Mouse (Mus musculus): Measurements from ENCODE around the gene Gfra4.
A peak's percentile ranks its signal among the peaks of the same experiment; 100 is the strongest.

The Gfra4 gene

GRCm38 (mm10) chr2:131042988-131043387 is at the start of gene Gfra4:
Gene Gfra4, minus strand, starts transcription at chr2:131043088.
- DNase-seq (ENCODE audit: low read depth, low spot score) = no peak

- DNase-seq (ENCODE audit: low read depth, low spot score) = no peak
Observed at GRCm38 (mm10) chr2:131090852-131091251, 48.0 kb upstream of the Gfra4 start.

GRCm38 (mm10) chr2:131089634-131090033 is 46.7 kb upstream of the Gfra4 start:
- no peak for DNase-seq (ENCODE audit: low read depth, low spot score)

GRCm38 (mm10) chr2:131088581-131088980 is 45.7 kb upstream of the Gfra4 start:
- DNase-seq (ENCODE audit: low read depth, low spot score) = no peak

- DNase-seq (ENCODE audit: low read depth, low spot score) = no peak
Observed at GRCm38 (mm10) chr2:131086667-131087390, 43.9 kb upstream of the Gfra4 start, which contains the start of gene Siglec1. Gene Siglec1, minus strand, starts transcription at chr2:131086765.

- DNase-seq (ENCODE audit: low read depth, low spot score) = no peak
Observed at GRCm38 (mm10) chr2:131084206-131084605, 41.3 kb upstream of the Gfra4 start.

- no peak for DNase-seq (ENCODE audit: low read depth, low spot score)
Observed at GRCm38 (mm10) chr2:131080507-131080906, 37.6 kb upstream of the Gfra4 start.

DNA sequence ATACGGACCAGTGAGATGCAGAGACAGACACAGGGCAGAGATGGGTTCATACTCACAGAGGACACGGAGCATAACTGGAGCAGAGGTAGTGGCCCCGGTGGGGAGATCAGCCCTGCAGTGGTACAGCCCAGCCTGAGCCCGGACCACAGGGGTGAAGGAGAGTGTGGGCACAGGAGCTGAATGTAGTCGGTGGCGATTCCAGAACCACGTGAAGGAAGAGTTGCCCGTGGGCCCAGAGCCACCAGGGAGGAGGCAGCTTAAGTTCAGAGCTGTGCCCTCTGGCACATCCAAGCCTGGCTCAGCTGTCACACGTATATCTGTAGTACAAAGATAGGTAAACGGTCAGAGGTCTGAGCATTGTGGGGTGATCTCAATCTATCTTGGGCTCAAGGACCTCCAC is 29.6 kb upstream of the Gfra4 start:
- no peak for DNase-seq (ENCODE audit: low read depth, low spot score)

- DNase-seq (ENCODE audit: low read depth, low spot score) = no peak
Observed at GRCm38 (mm10) chr2:131067481-131067880, 24.6 kb upstream of the Gfra4 start.

GRCm38 (mm10) chr2:131066342-131066741 is 23.5 kb upstream of the Gfra4 start:
- no peak for DNase-seq (ENCODE audit: low read depth, low spot score)

DNA sequence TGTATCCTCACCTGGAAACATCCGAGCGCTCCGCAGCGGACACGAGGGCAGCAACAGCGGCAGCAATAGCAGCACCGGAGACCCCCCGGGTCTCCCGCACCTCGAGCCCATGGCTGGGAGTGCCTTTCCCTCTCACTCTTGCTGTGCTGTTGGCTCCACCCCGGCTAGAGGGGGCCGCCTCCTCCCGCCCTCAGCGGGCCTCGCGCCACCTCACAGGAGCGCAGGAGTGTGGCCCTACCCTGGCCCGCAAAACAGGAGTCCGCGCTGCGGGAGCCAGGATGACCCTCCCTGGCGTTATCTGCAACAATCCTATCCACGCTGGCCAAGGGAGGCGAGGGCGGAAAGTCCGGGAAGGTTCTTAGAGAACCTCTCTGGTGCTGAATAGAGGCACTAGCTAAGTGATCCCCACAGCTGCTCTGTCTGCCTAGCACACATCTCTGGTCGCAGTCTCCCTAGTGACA is 20.5 kb upstream of the Gfra4 start, which contains the start of gene Adam33:
Adam33 (minus strand) TSS at position 411 of the 461 bp plus-strand sequence.
- peak; percentile 19 for DNase-seq (ENCODE audit: low read depth, low spot score)

DNA sequence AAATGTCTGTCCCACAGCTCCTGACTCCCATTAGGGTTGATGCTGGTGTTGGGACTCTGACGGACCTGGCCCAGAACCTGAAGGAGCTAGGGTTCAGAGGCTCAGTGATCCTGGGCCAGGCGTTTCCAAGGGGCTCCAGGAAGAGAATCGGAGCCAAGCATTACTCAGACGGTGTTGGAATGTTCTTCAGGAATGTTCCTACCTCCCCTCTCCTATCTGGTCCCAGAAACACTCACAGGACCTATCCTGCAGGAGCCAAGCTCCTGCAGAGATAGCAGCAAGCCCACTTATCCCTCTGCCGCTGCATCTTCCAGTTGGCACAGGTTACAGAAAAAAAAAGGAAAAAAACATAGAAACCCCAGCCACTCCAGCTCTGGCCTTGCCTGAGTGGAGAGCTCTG is 18.7 kb upstream of the Gfra4 start:
- DNase-seq (ENCODE audit: low read depth, low spot score) = no peak

DNA sequence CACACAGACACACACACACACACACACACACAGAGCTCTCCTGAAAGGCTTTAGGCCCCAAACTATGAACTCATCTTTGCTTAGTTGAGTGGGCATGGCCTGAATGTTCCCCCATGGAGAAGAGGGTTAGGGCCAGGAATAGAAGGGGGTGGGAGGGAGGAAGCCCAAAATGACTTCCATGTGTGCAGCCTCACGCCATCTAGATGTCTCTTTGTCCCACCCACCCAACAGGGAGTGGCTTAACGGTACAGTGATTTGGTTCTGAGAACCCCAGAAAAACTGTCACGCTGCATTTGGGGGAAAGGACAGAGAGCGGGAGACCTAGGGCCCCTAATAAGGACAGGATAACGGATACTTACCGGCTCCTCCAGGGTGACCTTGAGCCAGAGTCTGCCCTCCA is 17.9 kb upstream of the Gfra4 start:
- no peak for DNase-seq (ENCODE audit: low read depth, low spot score)

DNA sequence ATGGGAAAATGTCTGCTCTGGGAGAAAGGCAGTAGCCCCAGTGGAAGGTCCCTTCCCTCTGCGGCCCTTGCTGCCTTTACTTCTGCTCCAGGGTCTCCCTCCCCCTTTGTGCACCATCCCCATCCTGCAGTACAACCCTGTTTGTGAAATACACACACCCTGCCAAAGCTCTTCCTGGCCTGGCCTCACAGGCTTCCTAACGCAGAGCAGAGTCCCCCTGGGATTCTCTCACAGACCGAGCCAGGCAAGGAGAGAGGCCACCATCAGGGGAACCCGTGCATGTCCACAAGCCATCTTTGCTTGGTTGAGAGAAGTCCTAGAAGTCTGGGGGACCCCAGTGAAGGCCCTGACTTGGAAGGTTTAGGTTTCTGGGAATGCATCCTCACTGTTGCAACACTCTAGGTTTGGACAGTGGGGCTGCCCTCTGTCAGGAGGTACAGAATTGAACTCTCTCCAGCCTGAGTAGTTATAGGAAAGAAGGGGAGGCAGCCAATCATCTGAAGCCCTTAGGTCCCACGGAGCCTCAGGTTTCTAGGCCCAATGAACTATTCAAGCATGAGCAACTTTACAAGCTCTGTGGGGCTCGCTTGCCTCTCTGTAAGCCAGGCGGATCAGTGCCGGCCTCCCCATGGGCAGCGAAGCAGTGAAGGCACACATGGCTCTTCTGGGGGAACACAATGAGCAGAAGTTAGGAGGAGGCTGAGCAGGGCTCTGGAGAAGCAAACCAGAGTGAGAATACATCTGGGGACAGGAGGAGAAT is 17.1 kb upstream of the Gfra4 start:
- DNase-seq (ENCODE audit: low read depth, low spot score) = no peak

- DNase-seq (ENCODE audit: low read depth, low spot score) = no peak
Observed at GRCm38 (mm10) chr2:131059377-131059776, 16.5 kb upstream of the Gfra4 start.

DNA sequence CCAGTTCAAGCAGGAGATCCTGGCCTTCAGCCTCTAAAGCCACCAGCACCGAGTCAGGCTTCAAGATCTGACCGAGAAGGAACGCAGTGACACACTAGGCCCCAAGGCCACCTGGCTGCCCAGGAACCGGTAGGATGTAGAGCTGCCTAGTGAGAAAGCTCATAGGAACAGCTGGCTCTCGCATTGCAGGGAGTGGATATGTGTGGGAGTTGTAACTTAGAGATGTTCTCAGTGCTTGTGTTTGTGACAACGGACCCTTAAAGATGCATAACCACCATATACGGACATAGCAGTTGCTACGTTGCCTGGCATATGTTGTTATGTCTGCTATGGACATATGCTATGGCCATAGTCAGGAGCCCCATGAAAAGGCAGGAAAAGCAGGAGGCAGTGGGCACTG is 15.8 kb upstream of the Gfra4 start:
- DNase-seq (ENCODE audit: low read depth, low spot score) = no peak

GRCm38 (mm10) chr2:131056191-131056590 is 13.3 kb upstream of the Gfra4 start:
- peak; percentile 88 for DNase-seq (ENCODE audit: low read depth, low spot score)

GRCm38 (mm10) chr2:131055631-131056030 is 12.7 kb upstream of the Gfra4 start:
- DNase-seq (ENCODE audit: low read depth, low spot score) = peak; percentile 90

GRCm38 (mm10) chr2:131054646-131055264 is 11.9 kb upstream of the Gfra4 start:
- no peak for DNase-seq (ENCODE audit: low read depth, low spot score)

DNA sequence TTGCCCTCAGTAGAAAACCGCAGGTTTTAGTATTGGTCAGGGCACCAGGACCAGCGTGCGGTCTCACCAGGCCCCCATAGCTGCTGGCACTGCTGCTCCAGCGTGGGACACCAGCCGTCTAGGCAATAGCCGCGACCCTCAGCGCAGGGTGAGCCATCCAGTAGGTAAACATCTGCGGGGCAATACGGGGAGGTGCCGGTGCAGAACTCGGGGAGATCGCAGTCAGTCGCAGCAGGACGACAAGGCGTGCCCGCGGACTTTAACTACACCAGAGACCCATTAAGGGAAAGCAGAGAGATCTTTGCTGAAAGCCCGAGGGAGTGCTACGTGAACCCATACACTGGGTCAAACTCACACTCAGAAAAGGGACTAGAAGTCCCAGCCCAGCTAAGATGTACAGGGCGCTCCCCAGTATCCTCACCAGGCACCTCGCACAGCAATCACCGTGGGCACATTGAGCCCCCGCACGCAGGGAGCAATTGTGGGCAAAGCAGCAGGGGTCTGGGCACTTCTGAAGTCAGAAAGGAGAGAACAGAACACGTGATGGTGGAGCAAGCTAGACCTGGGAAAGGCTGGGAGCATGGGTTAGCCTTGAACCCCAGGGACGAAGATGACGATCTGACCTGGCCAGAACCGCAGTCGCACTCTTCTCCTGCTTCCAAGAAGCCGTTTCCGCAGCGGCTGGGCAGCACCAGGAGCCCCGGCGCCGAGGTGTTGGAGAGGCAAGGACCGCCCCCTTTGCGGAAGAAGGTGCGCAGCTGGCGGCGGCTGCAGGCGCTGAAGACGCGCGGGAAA is 11.2 kb upstream of the Gfra4 start:
- DNase-seq (ENCODE audit: low read depth, low spot score) = peak; percentile 31

GRCm38 (mm10) chr2:131052862-131053418 is 10.1 kb upstream of the Gfra4 start:
- no peak for DNase-seq (ENCODE audit: low read depth, low spot score)
